26 mouse cellular contexts compared by ENCODE assay signal in the genomic region with DNA sequence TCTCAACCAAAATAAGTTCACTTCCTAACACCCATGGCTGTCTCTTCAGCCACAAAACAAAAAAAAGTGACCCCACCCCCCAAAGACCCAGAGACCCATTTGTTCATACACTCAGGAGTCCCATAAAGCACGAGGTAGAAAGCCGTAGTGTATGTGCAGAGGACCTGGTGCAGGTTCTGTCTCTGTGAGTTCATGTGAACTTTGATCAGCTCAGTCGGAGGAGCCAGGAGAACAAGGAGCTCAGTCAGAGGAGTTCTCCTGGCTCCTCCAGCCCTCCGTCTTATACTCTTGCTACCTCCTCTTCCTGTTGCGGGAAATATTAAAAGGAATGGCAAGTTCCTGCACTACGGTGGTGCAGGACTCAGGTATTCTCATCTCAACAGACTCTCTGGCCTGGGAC. TPM values are rescaled to one million over a fixed set of nuclear protein-coding genes. Genes with fewer than 3 reads are reported as not detected.
"Had no signal": no experiment of that assay in that cellular context is flagged by ENCODE, and none has a peak within 500 bp of the region (broad histone marks: within the 10 kb centered on the region; RNA-seq: fewer than 3 reads in every experiment).

No protein-coding gene starts in this region.

- H3K9ac ChIP-seq: heart, embryonic 13.5 days; heart, embryonic 15.5 days; hindbrain, embryonic 13.5 days; hindbrain, embryonic 15.5 days; limb, embryonic 12.5 days; liver, embryonic 13.5 days; liver, embryonic 15.5 days had no signal

- H3K4me2 ChIP-seq: heart, embryonic 11.5 days; heart, embryonic 13.5 days; heart, embryonic 15.5 days; hindbrain, embryonic 13.5 days; hindbrain, embryonic 15.5 days; limb, embryonic 12.5 days; liver, embryonic 11.5 days; liver, embryonic 13.5 days; liver, embryonic 15.5 days had no signal

- H3K27ac ChIP-seq: heart, adult 2 months; heart, embryonic 13.5 days; heart, embryonic 15.5 days; hindbrain, embryonic 13.5 days; hindbrain, embryonic 15.5 days; hindbrain, postnatal 0 days; kidney, postnatal 0 days; layer of hippocampus, adult 2 months; left cerebral cortex, adult 2 months; limb, embryonic 10.5 days; limb, embryonic 12.5 days; liver, embryonic 13.5 days; liver, embryonic 15.5 days had no signal

- H3K4me1 ChIP-seq: heart, embryonic 13.5 days; heart, embryonic 15.5 days; hindbrain, embryonic 13.5 days; hindbrain, embryonic 15.5 days; limb, embryonic 12.5 days; liver, embryonic 13.5 days; liver, embryonic 15.5 days had no signal

- H3K4me3 ChIP-seq: heart, adult 2 months; heart, embryonic 13.5 days; heart, embryonic 15.5 days; hindbrain, embryonic 13.5 days; hindbrain, embryonic 15.5 days; layer of hippocampus, adult 2 months; left cerebral cortex, adult 2 months; limb, embryonic 10.5 days; limb, embryonic 12.5 days; liver, embryonic 13.5 days; liver, embryonic 15.5 days had no signal

- H3K27me3 ChIP-seq: heart, embryonic 13.5 days; heart, embryonic 15.5 days; hindbrain, embryonic 13.5 days; hindbrain, embryonic 15.5 days; limb, embryonic 12.5 days; liver, embryonic 13.5 days; liver, embryonic 15.5 days had no signal

- H3K9me3 ChIP-seq: heart, embryonic 13.5 days; heart, embryonic 15.5 days; hindbrain, embryonic 13.5 days; hindbrain, embryonic 15.5 days; limb, embryonic 10.5 days; limb, embryonic 12.5 days; liver, embryonic 13.5 days; liver, embryonic 15.5 days had no signal

- ATAC-seq: hindbrain, postnatal 0 days had no signal

- DNase-seq: gastrocnemius, postnatal 14 days; gastrocnemius, postnatal 36 days; heart, adult 11 months; heart, adult 2 months; heart, postnatal 14 days; heart, postnatal 36 days; kidney, postnatal 14 days; kidney, postnatal 4 days; liver; liver, embryonic 13.5 days had no signal

RNA-seq across cellular contexts. Expression of gene Zfp750, which starts 51.7 kb away (rescaled TPM):
- total RNA-seq: gastrocnemius, postnatal 14 days; heart, postnatal 14 days; heart, postnatal 36 days; hematopoietic stem cell, adult 5-6 weeks; layer of hippocampus, postnatal 10 days; left cerebral cortex, postnatal 14 days had no signal
